Mouse (Mus musculus): ENCODE results near the gene Myo5a.
"Not testable (repeated sequence)": the region's sequence is repeated elsewhere in the genome, so short reads cannot be mapped to it uniquely, and the experiment has no call there.

Myo5a gene

DNA sequence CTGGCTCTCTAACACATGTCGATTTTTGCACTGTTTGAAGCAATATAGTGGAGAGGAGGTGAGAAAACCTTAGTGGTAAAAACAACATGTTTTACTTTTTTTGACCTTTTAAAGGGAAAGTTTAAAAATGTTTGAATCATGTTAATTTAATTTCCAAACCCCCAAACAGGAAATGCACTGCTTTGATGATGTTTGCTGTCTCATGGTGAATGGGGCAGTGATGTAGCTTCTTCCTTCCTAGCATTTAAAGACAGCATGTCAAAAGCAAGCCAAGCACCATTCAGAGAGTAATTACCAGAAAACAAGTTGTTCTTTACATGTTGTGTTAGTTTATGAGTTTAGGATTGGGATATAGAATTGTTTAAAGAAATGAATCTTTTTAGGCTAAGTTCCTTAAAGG is 138.4 kb downstream of the Myo5a start:
- DNase-seq: no peak

GRCm38 (mm10) chr9:75210269-75210668 is 139.5 kb downstream of the Myo5a start:
- DNase-seq: no peak

DNA sequence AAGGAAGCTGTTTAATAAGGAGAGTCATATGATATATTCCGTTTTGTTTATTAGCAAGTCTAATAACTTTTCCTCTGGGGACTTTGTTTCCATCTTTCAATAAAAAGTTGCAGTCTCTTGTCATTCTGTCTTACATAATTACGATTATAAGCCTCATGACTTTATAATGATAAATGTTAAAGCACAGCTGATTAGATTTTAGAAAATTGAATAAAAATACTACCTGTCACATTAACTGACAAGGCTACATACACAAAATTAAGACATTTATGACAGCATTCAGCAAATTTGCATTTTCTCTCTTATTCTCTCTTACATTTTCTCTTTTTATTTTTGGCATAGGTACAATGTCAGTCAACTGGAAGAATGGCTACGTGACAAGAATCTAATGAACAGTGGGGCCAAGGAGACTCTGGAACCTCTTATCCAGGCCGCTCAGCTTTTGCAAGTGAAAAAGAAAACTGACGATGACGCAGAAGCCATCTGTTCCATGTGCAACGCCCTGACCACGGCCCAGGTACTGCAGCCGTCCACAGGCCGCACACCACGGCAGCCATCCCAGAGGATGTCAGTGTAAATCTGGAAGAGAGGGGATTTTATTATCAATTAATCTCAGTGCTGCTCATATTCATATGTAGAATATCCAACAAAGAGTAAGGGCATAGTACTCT is 144.1 kb downstream of the Myo5a start:
- peak; percentile 51 for DNase-seq

DNA sequence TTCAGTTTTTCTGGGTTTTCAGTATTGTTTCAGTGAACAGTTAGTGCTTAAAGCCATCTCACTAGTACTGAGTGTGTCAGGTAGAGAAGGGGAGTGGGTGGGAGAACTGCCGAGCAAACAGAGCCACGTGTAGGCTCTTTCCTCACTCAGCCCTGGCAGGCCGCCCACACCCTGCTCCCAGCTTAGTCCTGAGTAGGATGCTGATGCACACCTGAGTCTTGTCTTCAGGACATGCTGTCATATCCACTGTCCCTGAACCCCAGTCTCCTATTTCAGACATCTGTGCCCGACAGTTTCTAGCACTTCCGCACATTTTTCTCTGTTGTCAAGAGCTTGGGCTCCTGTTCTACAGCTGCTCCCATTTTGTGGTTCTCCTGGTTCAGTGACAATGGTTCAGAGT is 149.1 kb downstream of the Myo5a start:
- no peak for DNase-seq

DNA sequence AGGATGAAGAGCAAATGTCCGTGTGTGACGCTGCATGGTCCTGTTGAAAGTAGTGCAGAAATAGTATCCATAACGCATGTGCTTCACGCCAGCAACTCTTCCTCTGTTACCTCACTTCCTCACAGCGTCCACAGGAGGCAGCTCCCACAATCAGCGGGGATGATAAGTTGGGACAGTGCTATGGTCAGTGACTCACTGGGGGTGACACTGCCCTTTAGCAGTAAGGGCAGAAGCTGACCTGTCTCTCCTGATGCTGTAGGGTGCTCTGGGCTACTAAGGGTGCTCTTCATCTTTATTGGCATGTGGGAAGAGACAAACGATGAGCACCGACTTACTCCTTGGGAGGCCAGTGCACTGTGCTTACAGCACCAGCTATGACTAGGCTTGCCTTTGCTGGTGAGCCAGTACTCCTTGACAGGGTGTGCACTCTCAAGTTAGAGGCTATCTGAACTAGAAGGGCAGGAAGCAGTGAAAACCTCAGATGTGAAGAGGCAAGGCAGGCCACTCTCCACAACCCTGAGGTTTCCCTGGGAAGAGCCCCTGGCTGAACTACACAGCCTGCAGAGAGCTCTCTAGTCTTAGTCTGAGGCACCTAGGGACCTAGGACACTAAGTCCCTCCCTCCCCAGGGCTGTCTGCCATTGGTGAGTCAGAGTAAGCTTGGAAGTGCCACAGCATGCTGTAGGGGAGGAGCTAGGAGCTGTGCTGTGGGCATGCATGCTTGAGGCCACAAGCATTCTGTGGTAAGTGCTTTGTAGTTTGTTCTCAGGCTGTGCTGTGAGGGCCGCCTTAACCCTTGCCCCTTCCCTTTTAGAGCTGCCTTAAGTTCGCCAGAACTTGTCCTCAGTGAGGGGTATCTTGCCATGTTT is 150.8 kb downstream of the Myo5a start:
- no peak for DNase-seq

DNA sequence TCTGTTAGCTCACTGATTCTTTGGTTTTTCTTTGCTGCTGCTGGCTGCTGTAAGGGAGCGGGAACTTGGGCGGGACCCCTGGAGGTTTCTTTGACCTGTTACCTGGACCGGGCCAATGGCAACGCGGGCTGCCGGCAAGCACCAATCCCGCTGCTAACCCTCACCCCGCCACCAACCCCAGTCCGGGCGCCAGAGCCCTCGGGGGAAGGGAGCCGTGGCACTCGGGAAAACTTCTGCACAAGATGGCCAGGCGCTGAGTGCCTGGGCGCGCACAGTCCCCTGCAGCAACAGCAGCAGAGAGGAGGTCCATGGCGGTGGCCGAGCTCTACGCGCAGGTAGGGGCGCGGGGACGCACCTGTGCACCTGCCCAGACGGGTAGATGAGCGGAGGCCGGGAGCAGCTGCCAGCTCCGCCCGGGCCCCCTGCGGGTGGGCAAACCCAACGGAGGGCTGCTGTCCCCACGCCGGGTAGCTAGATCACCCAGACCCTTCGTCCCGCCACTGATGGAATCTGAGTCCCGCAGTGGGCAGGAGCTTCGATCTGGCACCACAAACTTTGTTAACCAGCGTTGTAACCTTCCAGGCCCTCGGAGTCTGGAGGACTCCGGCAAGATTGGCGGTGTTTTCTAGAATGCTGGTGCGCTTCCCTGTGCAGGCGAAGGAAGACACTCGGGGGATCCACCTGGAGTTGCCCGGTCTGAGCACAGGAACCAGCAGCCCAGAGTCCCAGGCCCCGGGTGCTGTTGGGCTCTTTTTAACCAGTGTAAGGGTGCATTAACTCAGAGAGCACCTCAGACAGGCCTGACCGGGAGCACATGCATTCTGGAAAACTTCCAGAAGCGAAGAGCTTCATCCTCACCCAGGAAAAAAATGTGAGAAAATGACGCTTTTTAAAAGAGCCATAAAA is 161.3 kb downstream of the Myo5a start, which contains the start of gene Myo5c:
Gene Myo5c, plus strand, starts transcription at position 180 of the 906 bp plus-strand sequence.
- no peak for DNase-seq

DNA sequence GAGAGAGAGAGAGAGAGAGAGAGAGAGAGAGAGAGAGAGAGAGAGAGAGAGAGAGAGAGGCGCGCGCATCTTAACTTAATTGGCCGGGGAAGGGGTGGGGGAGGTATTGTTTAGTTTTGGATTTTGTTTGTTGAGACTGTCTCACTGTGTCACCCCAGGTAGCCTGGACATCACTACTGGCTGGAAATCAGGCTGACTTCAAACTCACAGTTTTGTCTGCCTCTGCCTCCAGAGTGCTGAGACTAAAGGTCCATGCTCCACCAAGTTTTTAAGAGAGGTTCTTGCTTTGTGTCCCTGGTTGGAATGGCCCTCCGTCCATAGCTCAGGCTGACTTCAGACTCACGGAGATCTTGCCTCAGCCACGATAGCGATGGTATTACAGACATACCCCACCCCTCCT is 162.0 kb downstream of the Myo5a start:
- no peak for DNase-seq

DNA sequence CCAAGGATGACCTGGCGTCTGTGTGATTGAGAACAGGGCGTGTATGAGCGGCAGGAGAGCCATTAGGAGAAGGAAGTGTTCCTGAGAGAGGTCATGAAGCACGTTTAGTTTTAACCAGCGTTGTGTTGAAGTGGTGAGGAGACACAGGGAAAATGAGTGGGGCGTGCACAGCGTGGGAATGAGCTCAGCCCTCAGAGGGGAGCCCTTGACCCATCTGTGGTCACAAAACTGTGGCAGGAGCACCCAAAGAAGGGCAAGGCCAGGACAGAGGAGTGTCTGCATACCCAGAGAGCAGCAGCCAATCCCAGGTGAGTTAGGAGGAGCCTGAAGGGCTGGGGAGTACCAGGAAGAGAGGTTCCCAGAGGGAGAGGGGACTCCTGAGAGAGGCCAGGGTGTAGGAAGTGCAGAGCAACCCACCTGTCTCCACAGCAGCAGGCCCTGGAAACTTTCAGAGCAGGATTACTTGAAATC is 163.5 kb downstream of the Myo5a start:
- no peak for DNase-seq

DNA sequence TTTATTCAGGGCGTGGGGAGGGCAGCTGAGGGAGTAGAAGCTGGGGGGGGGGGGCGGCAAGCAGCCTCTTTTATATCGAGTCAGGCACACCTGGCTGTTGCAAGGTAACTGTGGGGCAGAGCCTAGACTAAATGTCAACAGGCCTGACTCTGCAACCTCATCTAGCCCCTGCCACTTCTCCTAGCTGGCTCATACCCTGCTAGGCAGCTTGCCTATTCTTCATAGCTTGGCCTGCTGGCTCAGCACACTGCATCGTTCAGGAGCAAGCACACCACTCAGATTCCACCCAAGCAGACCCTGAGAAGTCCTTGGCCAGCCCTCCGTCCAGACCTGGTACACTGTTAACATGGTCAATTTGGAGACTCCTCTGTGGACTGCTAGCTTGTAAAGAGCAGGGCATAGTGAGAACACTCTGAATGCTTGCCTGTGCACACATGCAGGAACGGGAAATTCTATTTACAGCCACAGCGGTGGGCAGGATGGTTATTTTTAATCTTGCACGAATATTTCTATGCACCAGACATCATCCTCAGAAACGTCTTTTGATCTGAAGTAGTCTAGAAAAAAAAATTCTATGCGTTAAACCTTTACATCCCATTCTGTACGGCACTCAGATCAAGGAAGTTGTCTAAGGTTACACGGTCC is 164.3 kb downstream of the Myo5a start:
- no peak for DNase-seq

GRCm38 (mm10) chr9:75235696-75236095 is 164.9 kb downstream of the Myo5a start:
- DNase-seq: no peak

DNA sequence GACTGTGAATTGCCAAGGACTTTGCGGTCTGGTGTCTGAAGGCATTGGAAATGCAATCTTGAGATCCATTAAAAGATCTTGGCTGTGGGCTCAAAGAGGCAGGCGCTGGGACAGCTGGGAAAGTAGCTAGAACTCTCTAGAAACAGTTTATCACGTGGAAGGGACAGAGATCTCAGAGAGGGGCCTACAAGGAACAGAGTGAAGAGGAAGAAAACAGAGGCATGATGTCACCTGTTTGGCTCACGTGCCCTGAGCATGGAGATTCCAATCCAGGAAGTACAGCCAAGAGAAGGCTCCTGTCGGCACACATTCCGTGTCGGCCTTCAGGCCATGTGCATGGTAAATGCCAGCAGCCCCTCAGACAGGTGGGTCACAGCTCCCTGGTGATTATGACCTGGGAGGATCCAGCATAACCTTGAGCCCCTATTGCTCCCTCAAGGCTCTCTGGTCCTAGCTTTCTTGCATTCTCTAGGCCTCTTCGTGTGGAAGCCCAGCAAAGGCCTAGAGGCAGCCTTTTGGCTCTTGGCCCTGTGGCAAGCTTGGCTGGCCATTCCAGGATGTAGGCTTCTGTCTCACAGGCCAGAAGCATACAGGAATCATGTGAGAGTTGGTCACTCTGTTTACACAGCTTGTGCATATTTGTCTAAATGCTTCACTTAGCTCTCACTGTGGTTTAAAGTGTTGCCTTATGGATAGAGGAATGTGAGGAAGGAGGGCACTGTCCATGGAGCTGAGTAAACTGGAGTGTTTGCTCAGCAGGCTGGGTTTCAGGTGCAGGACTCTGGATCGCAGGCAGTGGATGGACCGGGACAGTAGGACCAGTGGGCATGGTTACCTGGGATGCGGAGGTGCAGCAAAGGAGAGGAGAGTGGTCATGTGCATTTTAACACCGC is 165.8 kb downstream of the Myo5a start:
- DNase-seq: no peak

DNA sequence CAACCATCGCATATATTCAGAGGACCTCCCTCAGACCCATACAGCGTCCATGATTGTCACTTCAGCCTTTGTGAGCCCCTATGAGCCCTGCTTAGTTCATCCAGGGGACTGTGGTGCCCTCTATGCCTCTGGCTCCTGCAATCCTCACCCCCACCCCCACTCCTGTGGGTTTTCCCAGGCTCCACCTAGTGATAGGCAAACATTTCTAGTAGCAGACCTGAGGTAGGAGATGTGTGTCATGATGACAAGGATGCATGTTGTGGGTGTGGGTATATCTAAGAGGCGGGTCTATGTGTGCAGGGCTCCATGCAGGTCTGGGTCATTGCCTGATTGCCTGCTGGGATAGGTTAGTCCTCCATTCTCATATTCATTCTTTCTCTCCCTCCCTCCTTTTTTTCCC is 167.4 kb downstream of the Myo5a start:
- DNase-seq: no peak

GRCm38 (mm10) chr9:75243052-75243451 is 172.2 kb downstream of the Myo5a start:
- DNase-seq: no peak

DNA sequence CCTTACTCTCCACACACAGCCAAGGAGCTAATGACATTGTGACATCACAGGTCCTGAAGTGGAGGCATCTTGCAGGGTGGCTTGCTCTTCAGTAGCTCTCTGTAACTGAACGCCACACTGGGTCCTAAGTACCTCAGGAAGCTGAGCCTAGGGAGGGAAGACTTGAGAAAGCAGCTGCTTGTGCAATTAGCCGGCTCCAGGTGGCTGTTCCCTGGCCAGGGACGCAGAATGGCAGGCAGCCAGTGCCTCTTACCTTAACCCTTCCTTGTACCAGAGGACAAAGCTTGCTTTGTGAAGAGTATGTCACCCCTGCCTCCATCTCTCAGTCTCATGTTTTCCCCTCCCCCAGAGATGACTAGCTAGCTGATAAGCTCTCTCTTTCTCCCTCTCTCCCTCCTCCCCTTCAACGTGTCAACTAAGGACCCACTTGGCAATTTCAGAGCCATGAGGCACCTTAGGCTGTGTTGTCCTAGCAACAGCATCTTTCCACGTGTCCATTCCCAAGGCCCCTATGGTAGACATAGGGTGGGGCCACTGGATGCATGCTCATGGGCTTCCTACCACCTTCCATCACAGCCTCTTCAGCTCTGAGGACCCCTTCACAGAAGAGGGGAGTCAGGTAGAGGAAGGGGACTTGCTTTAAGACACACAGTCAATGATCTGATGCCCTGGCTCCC is 173.1 kb downstream of the Myo5a start:
- DNase-seq: peak; percentile 72

DNA sequence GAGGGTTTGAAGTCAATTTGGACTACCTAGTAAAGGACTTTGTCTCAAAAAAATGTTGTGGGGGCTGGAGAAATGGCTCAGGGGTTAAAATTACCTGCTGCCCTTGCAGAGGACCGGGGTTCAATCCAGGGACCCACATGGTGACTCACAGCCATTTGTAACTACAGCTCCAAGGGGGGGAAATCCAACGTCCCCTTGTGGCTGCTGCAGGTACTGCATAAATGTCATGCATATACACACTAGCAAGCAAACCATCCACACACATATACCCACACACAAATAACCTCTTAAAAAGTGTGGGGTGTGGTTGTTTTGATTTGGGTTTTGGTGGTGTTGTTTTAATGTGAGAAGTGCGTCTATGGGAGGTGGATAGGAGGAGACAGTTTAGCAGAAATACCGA is 173.7 kb downstream of the Myo5a start:
- no peak for DNase-seq

DNA sequence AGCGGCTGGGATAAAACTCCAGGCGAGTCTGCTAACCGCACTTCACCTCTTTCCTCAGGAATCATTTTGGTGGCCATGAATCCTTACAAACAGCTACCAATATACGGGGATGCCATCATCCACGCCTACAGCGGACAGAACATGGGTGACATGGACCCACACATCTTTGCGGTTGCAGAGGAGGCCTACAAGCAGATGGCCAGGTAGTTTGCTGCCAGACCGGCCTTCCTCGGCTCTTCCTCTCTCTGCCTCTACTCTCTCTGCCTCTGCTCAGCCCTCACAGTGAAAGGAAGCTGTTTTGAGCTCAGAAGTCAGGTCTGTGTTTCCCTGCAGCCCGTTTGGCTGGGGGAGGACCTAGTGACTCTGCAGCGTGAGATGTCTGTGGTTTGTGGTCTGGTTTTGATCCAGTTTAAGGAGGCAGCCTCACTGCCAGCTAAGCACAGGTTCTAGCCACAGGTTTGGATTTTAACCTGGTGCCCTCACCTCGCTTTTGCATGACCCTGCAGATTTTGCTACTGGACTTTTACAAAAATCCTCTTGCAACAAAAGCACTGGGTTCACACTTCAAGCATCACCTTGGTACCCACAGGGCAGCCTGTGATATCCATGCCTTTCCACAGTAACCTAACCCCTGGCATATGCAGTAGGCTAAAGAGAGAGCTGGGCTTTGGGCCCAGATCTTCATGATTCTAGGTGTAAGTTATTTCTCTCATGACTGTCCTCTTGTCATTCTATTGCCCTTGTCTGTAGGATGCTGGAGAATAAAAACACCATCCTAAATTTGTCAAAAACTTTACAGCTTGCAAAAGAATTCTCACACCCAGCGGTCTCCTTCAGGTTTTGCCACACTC is 175.5 kb downstream of the Myo5a start:
- no peak for DNase-seq

DNA sequence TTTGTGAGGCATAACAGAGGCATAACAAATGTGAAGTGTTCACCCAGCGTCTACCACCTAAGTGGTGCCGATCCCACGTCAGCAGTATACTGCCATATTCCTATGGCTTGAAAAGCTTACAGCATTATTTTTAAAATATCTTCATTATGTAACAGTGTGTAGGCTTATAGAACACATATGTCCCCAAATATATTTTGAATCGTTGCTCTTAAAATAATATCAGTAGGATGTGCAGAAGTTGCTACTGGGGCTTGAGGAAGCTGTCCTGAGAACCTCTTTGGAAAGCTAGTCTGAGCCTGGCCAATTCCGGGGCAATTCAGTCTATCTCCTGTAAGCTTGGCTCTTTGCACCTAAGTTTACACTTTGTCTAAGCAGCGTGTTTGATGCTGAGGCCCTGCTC is 177.1 kb downstream of the Myo5a start:
- DNase-seq: no peak

- no peak for DNase-seq
These were observed 177.5 kb downstream of the Myo5a start for GRCm38 (mm10) chr9:75248359-75248758.

DNA sequence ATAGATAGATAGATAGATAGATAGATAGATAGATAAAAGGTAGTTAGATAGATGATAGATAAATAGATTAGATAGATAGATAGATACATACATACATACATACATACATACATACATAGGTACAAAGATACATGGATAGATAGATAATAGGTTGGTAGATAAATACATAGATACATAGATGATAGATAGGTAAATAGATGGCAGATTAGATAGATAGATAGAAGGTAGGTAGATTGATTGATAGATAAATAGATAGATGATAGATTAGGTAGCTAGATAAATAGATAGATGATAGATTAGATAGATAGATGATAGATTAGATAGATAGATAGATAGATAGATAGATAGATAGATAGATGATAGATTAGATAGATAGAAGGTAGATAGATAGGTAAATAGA is 178.1 kb downstream of the Myo5a start:
- no peak for DNase-seq

DNA sequence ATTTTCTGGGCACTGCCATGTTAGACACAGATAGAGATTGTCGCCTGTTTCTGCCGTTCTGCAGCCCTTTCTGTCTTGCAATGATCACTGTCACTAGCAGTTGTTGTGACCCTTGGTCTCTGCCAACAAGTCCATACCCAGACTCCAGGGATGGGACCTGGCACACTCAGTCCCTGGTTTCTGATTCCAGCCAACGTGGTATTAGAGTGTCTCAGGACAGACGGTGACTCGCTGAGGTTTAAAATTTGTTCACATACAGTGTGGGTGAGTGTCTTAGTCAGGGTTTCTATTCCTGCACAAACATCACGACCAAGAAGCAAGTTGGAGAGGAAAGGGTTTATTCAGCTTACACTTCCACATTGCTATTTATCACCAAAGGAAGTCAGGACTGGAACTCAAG is 182.3 kb downstream of the Myo5a start:
- not testable (repeated sequence) for DNase-seq
